Mouse (Mus musculus) T-helper 2 cell (primary cell): ENCODE results near the gene Npas1.

Source experiments
- in situ Hi-C: fragments of 300-600 bp; cut with MboI, MseI; formaldehyde crosslinking; loops from one replicate; pipeline ENCODE4 v1.15.1; 2025; ENCODE audit warnings: high pct_unique_total_duplicates

The Npas1 gene

DNA sequence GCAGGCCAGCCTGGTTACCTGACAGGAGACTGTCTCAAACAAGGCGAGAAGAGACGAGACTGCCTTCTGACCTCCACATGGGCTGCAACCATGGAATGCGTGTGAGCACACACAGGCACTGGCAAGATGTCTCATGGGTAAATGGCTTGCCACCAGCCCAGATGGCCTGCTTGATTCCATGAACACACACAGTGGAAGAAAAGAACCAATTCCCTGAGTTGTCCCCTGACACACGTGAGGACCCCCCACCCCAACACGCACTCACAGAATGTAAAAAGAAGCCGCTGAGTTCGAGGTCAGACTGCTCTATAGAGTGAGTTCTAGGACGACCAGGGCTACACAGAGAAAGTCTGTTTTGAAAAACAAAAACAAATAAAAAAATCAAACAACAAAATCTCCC is at the start of gene Npas1:
TSS of gene Npas1 (minus strand) at position 101 of the 400 bp plus-strand sequence.
- in situ Hi-C loops = no loop called here

DNA sequence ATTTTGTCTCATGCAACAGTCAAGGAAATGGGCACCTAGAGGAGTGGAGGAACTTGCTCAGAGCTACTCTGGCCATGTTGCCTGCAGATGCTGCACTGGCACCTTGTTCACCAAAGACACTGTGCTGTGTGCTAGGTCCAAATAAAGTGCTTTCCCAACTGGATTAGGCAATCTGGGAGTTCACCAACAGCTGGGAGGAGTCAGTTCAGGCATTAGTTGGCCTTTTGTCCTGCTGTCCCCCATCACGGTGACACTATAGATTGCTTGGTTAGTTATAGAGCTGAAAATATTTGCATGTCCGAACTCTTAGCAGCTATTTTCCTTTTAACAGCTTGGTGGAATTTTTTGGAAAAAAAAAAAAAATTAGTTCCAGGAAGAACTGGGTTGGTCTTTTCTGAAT is 48.5 kb upstream of the Npas1 start:
- in situ Hi-C loops = no loop called here

DNA sequence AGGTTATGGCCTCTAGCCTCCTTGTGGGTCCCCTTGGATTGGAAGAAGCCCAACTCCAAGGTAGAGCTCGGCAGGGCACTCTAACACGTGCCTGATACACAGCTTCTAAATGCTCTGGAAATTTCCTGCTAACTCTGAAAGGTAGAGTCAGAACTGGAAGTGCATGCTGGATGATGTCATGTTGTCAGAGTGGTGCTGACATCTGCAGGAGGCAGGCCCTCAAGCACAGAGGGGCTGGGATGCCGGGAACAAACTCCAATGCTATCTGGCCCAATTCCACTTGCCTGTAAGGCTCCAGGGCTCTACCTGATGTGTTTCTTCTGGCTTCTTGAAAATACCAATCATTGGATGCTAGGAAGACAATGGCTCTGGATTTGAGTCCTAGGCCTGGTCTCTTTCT is 47.9 kb upstream of the Npas1 start:
- in situ Hi-C loops = no loop called here

DNA sequence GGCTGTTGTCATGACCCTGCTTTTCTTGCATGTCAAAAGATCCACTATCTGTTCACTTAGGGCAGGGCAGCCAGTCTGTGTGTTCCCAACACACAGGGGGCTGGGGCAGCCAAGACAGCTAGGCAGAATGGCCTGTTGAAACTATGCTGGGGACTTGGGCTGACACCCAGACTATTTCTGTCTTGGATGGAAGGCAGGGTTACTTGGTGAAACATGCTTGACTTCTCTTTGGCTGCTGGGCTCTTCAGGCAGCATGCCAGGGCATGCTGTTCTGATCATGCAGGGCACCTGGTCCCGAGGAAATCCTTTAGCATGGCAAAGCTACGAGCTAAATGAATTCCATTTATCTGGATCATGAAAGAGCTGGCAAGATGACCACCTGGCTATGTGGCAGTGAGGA is 46.8 kb upstream of the Npas1 start:
- in situ Hi-C loops = no loop called here

DNA sequence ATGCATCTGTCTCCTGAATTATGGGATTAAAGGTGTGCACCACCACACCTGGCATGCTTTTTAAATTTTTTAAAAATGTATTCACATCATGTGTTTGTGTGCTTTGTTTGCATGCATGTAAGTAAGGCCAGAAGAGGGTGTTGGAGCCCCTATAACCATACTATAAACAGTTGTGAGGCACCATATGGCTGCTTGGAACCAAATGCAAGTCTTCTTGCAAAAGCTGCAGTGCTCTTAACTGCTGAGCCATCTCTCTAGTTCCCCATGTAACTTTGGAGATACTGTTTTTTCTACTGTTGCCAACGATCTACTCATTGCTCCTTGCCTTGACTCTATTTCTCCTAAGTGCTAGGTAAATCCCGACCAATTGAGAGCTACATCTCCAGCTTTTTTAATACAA is 41.8 kb upstream of the Npas1 start:
- in situ Hi-C loops = no loop called here

DNA sequence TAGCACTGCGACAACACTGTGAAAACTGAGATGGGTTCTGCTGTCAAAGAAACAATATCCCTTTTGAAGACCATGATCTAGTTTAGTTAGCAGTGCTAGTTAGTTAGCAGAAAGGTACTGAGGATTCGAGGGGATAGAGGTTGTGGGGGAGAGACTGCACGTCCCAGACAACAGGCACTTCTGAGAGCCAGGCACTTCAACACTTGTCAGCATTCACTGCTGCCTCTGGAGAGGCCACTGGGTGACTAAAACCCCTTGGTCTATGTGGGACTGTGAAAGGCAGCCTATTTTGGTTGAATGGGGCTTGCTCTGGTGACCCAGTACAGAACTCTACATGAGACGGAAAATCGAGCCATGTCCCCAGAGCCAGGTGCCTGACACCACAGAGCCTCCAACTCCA is 39.7 kb upstream of the Npas1 start:
- in situ Hi-C loops = no loop called here

DNA sequence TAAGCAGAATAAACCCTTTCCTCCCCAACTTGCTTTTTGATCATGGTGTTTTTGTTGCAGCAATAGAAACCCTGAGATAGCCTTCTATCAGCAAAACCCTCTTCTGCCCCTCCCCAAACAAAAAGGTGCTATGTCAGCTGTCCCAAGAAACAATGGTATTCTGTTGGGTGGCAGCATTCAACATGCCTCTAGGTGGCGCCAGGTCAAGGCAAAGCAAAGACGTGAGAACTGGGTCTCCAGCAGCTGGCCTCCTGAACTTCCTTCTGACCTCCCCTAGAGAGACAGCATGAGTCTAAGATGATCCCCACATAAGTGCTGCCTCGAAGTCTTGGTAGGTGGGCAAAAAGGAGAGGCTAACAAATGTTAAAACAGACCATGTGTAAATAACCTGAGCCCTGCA is 29.8 kb upstream of the Npas1 start:
- in situ Hi-C loops = no loop called here

DNA sequence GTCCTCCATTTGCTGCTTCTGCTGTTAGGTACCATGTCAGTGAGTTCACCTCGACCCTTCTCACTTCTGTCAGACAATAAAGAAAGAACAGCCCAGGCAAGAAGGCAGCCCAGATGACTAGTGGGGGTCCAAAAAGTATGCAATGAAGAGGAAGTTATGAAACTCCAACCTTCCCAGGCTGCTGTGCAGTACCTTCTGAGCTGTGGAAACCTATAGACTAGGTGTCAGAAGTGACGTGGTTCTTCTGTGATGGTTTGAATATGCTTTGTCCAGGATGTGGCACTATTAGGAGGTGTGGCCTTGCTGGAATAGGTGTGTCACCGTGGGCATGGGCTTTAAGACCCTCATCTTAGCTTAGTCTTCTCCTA is 27.7 kb upstream of the Npas1 start:
- in situ Hi-C loops = no loop called here

DNA sequence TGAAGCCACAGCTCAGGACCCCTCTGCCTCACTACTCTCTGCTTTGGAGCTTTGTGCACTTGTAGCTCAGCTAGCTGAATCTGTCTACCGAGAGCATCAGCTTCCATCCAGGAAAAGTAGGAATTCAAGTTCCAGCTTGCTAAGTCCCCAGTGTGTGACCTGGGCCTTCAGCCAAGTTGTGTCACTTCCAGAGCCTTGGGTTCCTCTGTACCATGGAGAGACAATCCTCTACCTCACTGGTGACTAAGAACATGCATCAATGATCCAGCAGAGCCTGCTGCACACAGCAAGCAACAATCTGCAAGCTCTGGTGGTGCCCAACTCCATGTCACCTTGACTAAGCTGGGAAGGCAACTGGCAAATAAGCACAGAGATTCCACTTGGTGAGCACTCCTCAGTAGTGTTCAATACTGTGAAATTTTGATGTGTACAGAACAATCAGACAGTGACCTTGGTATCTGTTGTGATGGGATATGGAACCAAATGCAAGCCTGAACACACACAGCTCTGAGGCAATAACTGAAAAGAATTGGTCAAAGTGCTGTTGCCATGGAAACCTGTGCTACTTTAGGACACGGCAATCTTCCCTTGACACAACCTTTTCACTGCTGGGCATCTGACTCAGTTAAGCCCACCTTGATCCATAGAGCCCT is 27.2 kb upstream of the Npas1 start:
- in situ Hi-C loops = no loop called here

DNA sequence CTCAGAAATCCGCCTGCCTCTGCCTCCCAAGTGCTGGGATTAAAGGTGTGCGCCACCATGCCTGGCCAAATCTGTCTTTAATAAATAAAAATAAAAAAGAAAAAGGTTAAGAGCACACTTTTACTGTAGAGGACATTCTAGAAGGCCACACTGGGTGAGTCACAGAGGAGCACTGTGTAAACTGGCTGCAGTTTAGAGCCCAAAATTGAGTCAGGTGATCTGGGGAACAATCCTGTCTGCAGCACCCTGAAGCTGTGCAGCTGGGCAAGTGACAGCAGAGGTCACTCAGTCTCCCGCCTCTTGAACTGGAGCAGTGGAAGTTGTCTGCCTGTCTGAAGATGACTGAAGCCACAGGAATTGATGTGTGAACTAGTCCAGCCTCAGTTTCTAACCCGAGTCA is 24.0 kb upstream of the Npas1 start:
- in situ Hi-C loops = no loop called here

DNA sequence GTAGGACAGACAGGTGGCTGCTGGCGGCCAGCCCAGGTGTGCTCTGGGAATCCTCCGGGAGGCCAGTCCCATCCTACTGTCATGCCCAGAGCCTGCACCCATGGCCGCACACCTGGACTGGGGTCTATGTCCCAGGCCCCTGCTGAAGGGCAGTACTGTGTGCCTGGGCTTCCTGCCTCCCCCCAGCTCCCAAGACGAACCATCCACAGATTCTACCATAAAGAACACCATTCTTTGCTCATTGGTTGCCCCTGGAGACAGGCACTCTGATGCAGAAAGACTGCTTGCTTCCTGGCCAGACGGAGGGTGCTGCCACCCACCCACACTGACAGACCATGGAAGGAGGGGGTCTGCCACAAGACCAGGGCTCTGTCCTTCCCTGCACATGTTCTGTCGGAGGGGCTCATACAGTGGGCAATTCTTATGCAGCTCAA is 22.2 kb upstream of the Npas1 start:
- in situ Hi-C loops = no loop called here

DNA sequence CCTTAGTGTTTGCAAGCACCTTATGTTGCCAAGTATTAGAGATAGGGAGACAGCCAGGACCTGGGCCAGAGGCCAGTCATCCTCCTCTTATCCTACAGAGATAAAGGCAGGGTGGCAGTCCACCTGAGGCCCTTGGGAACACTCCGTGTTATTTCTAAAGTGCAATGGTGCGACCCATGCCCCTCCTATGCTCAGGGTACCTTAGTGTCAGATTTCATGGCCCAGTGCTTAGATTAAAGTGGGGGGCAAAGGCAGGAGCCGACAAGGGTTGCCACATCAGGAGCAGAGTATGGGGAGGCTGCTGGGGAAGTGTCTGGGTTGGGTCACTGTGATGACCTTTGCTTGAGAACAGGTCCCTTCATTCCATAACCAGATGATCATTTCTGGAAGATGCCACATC is 18.7 kb upstream of the Npas1 start:
- in situ Hi-C loops = no loop called here

DNA sequence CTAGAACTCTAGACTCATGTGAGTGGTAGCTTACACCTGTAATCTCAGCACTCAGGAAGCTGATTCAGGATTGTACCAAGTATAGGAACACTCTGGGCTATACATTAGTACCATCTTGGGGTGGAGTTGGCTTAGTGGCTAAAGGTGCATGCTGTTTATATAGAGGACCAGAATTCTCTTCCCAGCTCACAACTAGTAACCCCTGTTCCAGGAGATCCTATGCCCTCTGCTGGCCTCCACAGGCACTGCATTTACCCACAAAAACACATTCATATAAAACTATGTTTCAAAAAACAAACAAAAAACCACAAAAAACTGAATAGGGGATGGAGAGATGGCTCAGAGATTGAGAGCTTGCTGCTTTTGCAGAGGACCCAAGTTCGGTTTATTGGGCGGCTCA is 15.8 kb upstream of the Npas1 start:
- in situ Hi-C loops = no loop called here

DNA sequence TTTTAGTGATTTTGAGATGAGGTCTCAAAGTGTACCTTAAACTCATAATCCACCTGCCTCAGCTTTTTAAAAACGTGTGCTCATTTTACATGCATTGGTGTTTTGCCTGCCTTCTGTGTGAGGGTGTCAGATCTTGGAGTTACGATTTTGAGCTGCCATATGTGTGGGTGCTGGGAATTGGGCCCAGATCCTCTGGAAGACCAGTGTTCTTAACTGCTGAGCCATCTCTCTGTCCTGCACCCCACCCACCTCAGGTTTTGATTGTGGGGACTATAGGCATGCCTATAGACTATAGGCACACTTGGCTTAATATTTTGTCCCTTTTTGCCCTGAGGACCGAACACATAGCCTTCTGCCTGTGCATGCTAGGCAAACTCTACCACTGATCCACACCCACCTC is 14.7 kb upstream of the Npas1 start:
- in situ Hi-C loops = no loop called here

DNA sequence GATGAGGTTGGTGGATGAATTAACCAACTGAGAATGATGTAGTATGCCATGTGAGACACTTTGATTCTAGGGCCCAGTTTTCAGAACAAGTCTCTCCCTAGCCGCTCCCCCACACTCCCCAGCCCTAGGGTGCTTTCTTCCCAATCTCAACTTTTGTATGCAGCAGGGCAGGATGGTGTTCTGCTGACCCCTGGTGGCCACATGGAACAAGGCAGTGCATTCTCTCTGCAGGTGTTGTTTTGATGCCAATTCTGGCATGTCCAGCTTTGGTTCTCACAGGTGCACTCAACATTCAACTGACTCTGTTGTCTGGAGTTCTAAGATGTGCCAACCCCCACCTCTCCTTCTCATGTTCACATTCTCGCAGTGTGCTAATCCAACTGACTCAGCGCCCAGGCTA is 14.2 kb upstream of the Npas1 start:
- in situ Hi-C loops = no loop called here

DNA sequence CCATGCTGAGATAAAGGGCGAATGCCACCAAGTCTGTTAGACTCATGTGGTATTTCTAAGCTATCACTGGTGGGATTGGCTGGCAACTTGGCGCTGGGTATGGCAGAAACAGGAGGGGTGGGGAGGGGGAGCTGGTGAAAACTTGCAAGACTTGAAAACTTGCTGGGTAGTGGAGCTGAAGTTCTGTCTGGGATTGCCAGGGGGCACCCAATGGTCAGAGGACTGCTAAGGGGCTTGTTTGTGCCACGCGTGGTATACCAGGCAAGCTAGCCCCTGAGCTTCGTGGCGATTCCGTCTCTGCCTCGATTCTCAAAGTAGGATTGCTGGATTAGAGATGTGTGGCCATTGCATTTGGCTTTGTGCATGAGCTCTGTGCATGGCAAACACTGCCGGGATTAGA is 12.4 kb upstream of the Npas1 start:
- in situ Hi-C loops = no loop called here

DNA sequence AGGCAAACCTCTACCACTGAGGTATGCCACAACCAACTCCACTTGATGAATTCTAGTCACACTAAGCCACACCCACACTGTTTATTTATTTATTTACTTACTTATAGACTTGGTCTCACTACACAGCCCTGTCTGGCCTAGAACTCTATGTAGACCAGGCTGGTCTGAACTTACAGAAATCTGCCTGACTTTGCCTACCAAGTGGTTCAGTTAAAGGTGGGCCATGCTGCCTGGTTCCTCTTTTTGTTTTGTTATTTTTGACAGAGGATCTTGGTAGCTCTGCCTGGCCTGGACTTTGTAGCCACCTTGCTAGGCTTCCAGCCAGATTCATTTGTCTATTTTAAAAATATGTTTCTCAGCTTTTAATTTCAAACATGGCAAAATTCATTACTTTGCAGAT is 11.3 kb upstream of the Npas1 start:
- in situ Hi-C loops = no loop called here

DNA sequence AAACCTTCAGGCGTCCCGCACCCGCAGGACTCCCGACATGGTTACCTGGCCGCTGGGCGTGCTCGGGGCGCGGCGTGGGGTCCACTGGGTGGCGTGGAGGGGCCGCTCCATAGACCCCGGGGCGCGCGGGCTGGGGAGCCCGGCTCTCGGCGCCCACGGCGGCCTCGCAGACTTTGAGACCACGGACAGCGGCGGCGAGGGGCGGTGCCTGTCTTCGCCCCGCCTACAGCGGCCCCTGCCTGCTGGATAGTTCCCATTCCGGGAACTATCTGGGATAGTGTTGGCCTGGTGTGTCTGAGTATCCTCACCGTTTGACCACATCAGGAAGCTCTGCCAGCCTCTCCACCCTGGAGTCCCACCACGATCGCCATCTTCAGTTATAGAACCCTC is 933 bp downstream of the Npas1 start:
- in situ Hi-C loops = no loop called here

DNA sequence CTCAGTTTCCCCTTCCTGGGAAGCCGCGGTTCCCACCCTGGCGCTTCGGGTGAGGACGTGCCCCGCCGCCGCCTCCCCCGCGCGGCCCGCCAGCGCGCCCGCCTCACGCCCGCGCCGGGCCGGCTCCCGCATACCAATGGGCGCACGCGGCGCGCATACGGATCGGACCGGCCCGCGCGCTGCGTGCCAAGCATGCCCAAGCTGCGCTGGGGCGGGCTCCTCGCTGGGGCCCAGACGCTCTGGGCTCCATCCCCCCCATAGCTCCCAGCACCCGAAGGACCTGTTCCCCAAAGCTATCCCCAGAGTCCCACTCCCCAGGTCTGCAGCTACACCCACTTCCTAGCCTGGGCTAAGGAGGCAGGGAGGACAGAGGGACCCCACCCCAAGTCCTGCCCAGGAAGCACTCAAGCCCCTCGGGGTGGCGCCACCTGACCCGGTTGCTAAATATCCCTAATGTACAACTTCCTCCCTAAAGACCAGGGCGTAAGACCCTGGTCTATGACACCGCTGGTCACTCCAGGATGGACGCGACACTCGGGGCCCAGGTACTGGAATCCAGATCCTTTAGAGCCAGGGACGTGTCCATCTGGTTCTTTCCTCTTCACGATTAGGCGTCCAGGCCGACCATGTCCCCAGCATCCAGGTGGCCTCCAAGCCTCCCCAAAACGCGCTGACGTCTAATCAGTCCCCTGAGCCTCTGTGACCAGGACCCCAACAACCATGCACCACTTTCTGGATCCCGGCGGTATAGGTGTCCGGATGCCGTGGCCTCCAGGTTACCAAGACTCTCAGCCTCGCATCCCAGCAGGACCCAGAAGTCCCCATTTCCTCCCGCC is 1.5 kb downstream of the Npas1 start:
- in situ Hi-C loops = no loop called here

DNA sequence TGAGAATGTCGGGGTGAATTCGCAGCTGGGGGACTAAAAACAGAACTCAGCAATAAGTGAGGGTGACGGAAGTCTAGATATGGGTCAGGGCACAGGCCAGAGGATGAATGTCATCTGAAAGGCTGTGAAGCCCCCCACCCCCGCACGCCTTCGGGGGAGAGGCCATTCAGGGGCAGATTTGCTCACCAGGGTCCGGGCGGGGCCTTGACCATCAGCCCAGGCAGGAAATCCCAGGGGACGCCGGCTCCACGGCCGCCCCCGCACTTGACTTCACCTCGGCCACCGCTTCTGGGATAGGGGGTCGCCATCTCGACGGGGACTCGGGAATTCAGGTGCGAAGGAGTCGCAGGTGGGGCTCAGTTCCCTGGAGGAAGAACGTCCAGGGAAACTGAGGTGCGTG is 2.2 kb downstream of the Npas1 start:
- in situ Hi-C loops = no loop called here

DNA sequence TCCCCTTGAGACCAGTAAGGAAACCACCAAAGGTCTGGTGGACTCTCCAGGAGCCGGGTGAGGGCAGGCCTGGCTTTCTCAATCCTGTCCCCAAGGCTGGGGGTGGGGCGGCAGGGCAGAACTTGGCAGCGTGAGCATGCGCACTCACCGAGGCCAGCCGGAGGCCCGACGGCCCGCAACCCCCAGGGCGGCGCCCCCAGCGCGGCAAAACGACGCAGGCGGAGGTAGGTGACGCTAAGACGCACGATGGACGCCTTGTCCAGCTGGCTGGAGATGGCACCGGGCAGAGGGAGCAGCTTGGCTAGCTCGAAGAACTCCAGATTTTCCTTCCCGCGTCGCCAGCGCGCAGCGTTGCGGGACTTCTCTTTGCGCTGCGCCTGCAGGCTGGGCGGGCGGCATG is 3.1 kb downstream of the Npas1 start:
- in situ Hi-C loops = no loop called here

DNA sequence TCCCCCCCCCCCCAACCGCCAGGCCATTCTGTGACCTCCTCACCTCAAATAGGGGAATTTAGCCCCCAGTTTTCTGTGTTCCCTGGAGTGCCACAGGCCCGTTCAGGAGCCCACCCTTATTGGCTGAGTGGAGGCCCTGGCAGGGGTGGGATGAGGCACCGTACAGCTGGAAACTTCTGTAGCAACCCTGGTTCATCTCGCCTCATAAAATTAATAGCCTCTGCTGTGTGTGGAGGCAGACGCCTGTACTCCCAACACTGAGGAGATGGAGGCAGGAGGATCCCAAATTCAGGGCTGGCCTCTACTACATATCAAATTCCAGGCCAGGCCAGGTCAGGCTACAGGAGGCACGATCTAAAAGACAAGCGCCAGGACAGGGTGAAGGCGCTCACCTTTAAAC is 3.7 kb downstream of the Npas1 start:
- in situ Hi-C loops = no loop called here

DNA sequence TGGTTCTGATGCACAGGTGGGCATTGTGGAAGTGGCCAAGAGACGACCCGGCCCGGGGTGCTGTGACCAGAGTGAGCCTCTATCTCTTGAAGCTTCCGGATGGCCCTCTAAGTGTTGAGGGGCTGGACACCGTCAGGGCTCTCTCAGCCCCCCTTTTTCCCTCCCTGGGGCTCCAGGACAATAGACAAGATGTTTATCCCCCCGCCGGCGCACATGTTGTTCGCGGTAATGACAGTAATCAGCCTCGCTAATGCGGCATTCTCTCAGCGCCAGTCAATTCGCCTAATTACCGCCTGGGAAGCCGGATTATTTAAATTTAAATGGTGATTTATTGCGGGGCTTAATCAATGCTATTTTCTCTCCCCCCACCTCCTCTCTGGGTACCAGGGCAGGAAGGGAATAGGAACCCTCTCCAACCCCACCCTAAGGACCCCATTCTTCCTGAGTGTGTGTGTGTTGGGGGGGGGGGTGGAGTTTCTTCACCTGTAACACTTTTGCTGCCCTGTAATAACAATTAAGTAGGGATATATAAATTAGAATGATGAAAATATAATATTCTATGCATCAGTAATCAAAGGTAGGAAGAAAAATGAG is 5.3 kb downstream of the Npas1 start:
- in situ Hi-C loops = no loop called here
